Mouse (Mus musculus) heart, adult 2 months (tissue): ENCODE measurements at regions not wholly inside any gene's neighbourhood (a gene's known extent, or its start where the extent isn't known, plus 50 kb on each side); places are given as distances from the start of the nearest gene placed in this dataset.
"Not testable (repeated sequence)": the region's sequence is repeated elsewhere in the genome, so short reads cannot be mapped to it uniquely, and the experiment has no call there.

Experiments used
- DNase-seq, 2 experiments: peaks; one replicate each; pipeline ENCODE4 v3.0.0; 2021
- H3K27ac ChIP-seq: fragments of 200-600 bp; 2 replicates; pipeline ENCODE4 v1.8.1; 2022
- H3K27me3 ChIP-seq: fragments of 200-500 bp; 2 replicates; pipeline ENCODE4 v1.6.1; 2012; ENCODE audit warnings: mild to moderate bottlenecking, low read length, inconsistent platforms, mixed read lengths; ENCODE audit not compliant: control insufficient read depth, insufficient read depth
- H3K36me3 ChIP-seq: fragments of 200-500 bp; 2 replicates; pipeline ENCODE4 v1.6.1; 2012; ENCODE audit warnings: low read length, inconsistent platforms; ENCODE audit not compliant: control insufficient read depth, insufficient read depth
- H3K4me1 ChIP-seq: fragments of 200-500 bp; 2 replicates; pipeline ENCODE4 v1.6.1; 2011; ENCODE audit warnings: low read length; ENCODE audit not compliant: control insufficient read depth, insufficient read depth
- H3K4me3 ChIP-seq: fragments of 200-600 bp; 2 replicates; pipeline ENCODE4 v1.8.1; 2022
- H3K79me2 ChIP-seq: fragments of 200-500 bp; replicated peaks from 2 replicates; pipeline ENCODE4 v1.6.1; 2012; ENCODE audit warnings: mild to moderate bottlenecking, inconsistent platforms, low read length, moderate library complexity, mixed read lengths; ENCODE audit not compliant: control insufficient read depth, insufficient read depth
- H3K9ac ChIP-seq: fragments of 200-500 bp; 2 replicates; pipeline ENCODE4 v1.6.1; 2012; ENCODE audit warnings: low read depth, mild to moderate bottlenecking, control low read depth, inconsistent platforms, low read length, mixed read lengths
- CTCF ChIP-seq: fragments of 200-600 bp; IDR thresholded peaks from 2 replicates; pipeline ENCODE4 v1.8.1; 2022; ENCODE audit warnings: antibody characterized with exemption, mild to moderate bottlenecking, moderate library complexity
- EP300 ChIP-seq: fragments of 200-500 bp; IDR thresholded peaks from 2 replicates; pipeline ENCODE4 v1.6.1; 2011; ENCODE audit warnings: low read depth, low read length, control low read depth; ENCODE audit not compliant: insufficient read depth
- POLR2A ChIP-seq: fragments of 200-500 bp; IDR thresholded peaks from 2 replicates; pipeline ENCODE4 v1.6.1; 2011; ENCODE audit warnings: mild to moderate bottlenecking, low read depth, low read length, control low read depth; ENCODE audit not compliant: insufficient read depth
- WGBS: fragments of 180-500 bp; shearing (Covaris S2); methylation state at CpG from one replicate; pipeline ENCODE4 v1.1.7; 2018; 5-methylcytosine and 5-hydroxymethylcytosine counted together
- intact Hi-C: fragments of 180-260 bp; cut with DNase I; formaldehyde crosslinking; loops from one replicate; pipeline ENCODE4 v1.15.1; 2025

DNA sequence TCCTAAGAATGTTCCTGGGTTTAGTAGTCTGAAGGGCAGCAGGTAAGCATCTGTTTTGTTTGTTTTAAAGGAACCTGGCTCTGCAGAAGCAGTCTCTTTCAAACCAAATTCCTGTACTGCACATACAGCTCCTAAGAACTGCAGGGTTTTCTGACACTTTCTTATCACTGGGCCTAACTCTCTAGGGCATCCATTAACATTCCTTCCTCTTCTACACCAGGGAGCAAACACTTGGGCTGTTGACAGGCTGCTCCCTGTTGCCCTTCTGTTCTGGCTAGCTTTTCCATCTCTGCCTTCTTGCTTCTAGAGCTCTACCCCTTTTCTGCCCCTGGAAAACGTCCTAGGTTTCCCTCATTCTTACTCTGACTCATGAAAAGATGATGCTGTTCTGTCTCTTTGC lies 345.5 kb upstream of the Cwc22 start:
- Histone ChIP-seq H3K27me3 (no peaks in the 10 kb centered on the region), H3K9ac (no peak overlapping the region), H3K36me3 (no peaks in the 10 kb centered on the region), H3K27ac (no peak overlapping the region), H3K4me1 (no peaks in the 10 kb centered on the region), H3K79me2 (no peaks in the 10 kb centered on the region), H3K4me3 (no peak overlapping the region)
- DNase-seq = no peak
- no peak for TF ChIP-seq EP300
- TF ChIP-seq CTCF = no peak
- TF ChIP-seq POLR2A = no peak
- 4% methylated on average over 1 of the region's 1 CpGs for WGBS
- intact Hi-C loops = no loop called here

DNA sequence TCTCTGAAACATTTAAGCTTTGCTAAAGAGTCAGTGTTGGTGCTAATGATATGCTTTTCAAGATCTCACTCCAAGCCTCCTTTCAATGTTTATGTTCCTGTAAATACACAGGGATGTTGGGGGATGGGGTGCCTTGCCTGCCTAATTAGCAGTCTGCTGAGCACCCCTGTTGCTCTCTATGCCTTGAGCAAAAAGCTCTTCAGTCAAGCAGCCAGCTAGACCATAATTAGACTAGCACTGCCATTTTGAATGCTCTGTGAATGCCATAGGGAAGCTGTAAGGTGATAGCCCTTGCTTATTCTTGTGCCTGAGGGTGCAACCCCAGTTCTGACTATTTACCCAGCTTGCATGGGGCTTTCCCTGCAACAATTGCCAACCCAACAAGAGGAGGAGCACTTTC lies 338.6 kb upstream of the Cwc22 start:
- no peak overlapping the region for H3K9ac ChIP-seq
- peaks cover 3% of the 10 kb centered on the region; the same call in 1 of the 2 replicates for H3K36me3 ChIP-seq
- no peaks in the 10 kb centered on the region for H3K79me2 ChIP-seq
- intact Hi-C loops = no loop called here
- DNase-seq = no peak
- H3K27me3 ChIP-seq = no peaks in the 10 kb centered on the region
- no peak overlapping the region for H3K27ac ChIP-seq
- peaks cover 2% of the 10 kb centered on the region; the same call in 1 of the 2 replicates for H3K4me1 ChIP-seq
- TF ChIP-seq POLR2A = no peak
- TF ChIP-seq CTCF = no peak
- no peak for TF ChIP-seq EP300
- no peak overlapping the region for H3K4me3 ChIP-seq

DNA sequence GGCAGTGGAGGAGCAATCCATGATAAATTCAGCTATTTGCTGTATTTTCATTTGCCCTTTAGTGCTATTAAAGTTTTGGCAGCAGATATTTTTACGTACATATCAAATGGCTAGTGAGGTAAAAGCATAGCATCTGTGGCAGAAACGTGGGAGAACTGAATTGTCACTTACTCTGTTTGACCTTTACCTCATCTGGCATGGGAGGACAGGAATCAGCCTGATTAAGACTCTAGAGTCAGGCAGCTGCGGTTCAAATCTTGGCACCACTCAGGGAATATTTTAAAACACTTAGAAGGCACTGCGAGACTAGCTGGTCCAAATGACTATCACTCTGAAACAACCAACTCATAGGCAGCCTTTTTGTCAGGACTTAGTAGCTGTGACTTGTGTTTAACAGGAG lies 337.4 kb upstream of the Cwc22 start:
- 25% methylated on average over 4 of the region's 4 CpGs for WGBS
- H3K36me3 ChIP-seq = peaks cover 3% of the 10 kb centered on the region; the same call in 1 of the 2 replicates
- intact Hi-C loops = no loop called here
- no peak overlapping the region for H3K9ac ChIP-seq
- H3K79me2 ChIP-seq = no peaks in the 10 kb centered on the region
- TF ChIP-seq EP300 (no peak), POLR2A (no peak), CTCF (no peak)
- no peak overlapping the region for H3K27ac ChIP-seq
- DNase-seq = no peak
- no peaks in the 10 kb centered on the region for H3K27me3 ChIP-seq
- peaks cover 3% of the 10 kb centered on the region; the same call in 1 of the 2 replicates for H3K4me1 ChIP-seq
- no peak overlapping the region for H3K4me3 ChIP-seq

DNA sequence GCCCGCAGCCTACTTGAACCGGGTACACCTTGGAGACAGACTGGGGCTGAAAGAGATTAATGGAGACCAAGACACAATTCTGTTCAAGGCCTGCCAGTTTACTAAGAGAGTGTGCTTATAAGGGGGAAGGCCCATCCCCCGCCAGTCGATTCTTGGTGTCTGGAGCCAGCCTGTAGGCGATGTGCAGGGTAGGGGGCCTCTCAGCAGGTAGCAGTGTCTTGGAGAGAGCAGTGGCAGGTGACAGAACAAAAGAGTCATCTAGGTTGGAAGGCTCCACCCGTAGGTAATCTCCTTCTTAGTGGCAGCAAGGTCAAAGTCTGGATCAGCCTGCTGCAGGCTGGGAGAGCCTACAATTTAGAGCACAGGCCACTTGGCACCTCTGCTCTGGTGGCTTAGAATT lies 335.7 kb upstream of the Cwc22 start:
- intact Hi-C loops, H3K27me3 ChIP-seq, DNase-seq, H3K9ac ChIP-seq, H3K79me2 ChIP-seq, H3K27ac ChIP-seq, H3K36me3 ChIP-seq, H3K4me3 ChIP-seq, H3K4me1 ChIP-seq: not testable (repeated sequence)
- 80% methylated on average over 6 of the region's 6 CpGs for WGBS

DNA sequence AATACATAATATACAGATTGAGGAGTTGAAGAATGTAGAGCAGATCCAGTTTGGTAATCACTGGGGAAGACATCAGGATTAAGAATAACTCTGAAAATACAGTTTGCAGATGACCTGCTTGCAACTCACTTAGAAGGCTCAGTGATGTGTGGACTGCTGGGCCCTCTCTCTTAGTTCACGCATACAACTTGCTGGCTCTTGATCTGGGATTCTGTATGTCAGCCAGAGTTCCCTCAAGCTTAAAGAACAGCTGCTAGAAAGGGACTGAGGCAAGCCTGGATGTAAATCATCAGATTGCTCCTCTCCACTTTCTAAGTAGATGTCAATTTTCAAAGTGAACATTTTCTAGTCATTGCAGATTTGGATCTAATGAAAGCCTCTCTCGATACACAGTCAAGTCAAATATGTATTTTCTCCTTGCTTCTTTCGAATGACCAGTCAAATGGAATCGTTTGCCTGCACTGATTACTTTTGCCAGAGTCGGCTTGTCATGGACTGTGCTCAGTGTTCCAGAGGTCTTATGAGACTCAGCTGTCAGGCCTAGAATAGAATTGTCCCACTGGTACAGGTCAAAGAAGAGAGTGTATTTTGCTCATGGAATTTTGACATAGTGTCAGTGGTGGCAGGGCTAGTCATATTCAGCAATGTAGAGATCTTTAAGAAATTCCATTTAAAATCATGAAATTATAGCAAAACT lies 334.2 kb upstream of the Cwc22 start:
- DNase-seq = peak in 1 of 2 experiments; percentile 6

DNA sequence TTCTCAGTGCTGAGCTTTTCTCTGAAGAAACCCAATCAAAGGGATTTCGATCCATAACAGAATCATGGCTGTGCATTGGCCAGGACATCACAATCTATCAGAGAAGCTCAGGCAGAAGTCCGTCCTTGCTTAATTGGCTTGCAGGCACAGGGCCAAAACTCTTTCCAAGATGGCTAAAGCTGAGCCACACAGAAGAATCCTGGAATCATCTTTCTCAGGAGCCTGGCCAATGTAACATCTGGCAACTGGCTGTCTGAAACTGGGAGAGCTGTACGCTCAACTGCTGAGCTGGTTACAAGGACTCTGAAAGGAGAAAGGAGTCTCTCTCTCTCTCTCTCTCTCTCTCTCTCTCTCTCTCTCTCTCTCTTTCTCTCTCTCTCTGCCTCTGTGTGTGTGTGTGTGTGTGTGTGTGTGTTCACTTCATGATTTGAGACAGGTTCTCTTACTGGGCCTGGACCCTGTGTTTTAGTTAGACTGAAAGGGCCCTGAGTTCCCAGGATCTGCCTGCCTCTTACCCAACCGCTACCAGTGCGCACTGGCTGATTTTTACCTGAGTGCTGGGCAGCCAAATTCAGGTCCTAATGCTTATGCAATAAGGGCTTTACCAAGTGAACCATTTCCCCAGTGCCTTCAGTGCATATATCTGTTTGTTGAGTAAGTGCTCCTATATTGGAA lies 333.3 kb upstream of the Cwc22 start:
- TF ChIP-seq CTCF = no peak
- Histone ChIP-seq H3K9ac (no peak overlapping the region), H3K36me3 (peaks cover 3% of the 10 kb centered on the region; the same call in 1 of the 2 replicates), H3K79me2 (no peaks in the 10 kb centered on the region), H3K27me3 (no peaks in the 10 kb centered on the region), H3K4me1 (peaks cover 3% of the 10 kb centered on the region; the same call in 1 of the 2 replicates), H3K27ac (no peak overlapping the region), H3K4me3 (no peak overlapping the region)
- DNase-seq = peak; percentile 51 to 59
- intact Hi-C loops = loop anchor here (5.0 kb wide), 1 partner anchor 53 kb away; no protein-coding TSS in a partner anchor
- WGBS = 69% methylated on average over 5 of the region's 5 CpGs

More for the DNA sequence above, 334.2 kb upstream of the Cwc22 start:
- no peaks in the 10 kb centered on the region for H3K79me2 ChIP-seq
- no peaks in the 10 kb centered on the region for H3K27me3 ChIP-seq
- H3K36me3 ChIP-seq = peaks cover 3% of the 10 kb centered on the region; the same call in 1 of the 2 replicates
- H3K9ac ChIP-seq = no peak overlapping the region
- TF ChIP-seq EP300 = 0 out of 2 replicates have a peak, but pooled peaks have one; percentile 8
- TF ChIP-seq CTCF = no peak
- intact Hi-C loops = no loop called here
- H3K4me3 ChIP-seq = no peak overlapping the region
- peak overlapping the region; percentile 31; the same call in 1 of the 2 replicates for H3K27ac ChIP-seq
- 49% methylated on average over 5 of the region's 5 CpGs for WGBS
- peaks cover 3% of the 10 kb centered on the region; the same call in 1 of the 2 replicates for H3K4me1 ChIP-seq
